In the genomic region with DNA sequence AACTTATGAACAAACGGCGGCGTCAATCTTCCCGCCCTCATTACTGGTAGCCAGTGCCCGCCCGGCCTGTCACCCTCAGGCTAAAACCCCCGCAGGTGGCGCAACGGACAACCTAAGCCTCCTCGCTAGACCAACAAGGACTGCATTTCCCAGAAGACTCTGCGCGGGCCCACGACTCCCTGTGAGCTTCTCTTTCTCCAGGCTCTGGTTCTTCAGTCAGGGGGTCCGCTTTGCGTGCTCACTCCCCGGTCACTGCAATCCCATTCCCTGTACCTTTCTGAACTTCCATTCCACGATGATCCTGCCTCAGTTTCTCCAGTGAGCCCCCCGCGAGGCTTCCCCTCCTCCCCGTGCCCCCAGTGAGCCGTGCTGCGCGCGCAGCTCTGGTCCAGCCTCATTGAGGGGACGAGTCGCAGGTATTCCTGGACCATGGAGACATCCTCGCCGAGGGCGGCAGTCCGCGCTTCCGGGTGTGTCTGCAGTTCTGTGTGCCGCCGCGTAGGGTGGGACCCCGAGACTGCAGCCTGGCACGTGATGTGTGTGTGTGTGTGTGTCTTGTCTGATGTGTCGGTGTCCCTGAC, we compare ENCODE assay signal across 8 mouse cellular contexts. TPM values are rescaled to one million over a fixed set of nuclear protein-coding genes. Genes with fewer than 3 reads are reported as not detected.
DNase-seq lines count a peak whose midpoint lies in the region; ATAC-seq lines count a peak whose summit lies in the region.

A gene (plus strand): TSS at position 228 of the 581 bp plus-strand sequence.

- no peak within 1 kb of the TSS for H3K27ac ChIP-seq in liver, embryonic 15.5 days (replicated peaks)
- peak within 1 kb of the TSS; percentile 83 for H3K27ac ChIP-seq in neural tube, embryonic 11.5 days (ENCODE audit: low read depth, low read length)

- DNase-seq in urinary bladder, postnatal 14 days (ENCODE audit: low spot score), result peak; percentile 63
- no peak for DNase-seq in urinary bladder, adult 2 months (ENCODE audit: low spot score)
- peak; percentile 91 to 92 for DNase-seq in cerebellum, postnatal 25 days
- peak; percentile 43 for DNase-seq in gastrocnemius, postnatal 14 days
- peak; percentile 58 to 80 for DNase-seq in kidney, postnatal 36 days
- DNase-seq in neural tube, embryonic 11.5 days (ENCODE audit: low spot score), result peak; percentile 75
- peak; percentile 52 to 55 for DNase-seq in thymus, postnatal 36 days

- H3K4me2 ChIP-seq in liver, embryonic 15.5 days, result peak within 1 kb of the TSS; percentile 72
- H3K4me2 ChIP-seq in neural tube, embryonic 11.5 days (ENCODE audit: low read depth), result peak within 1 kb of the TSS; percentile 88

- H3K36me3 ChIP-seq in liver, embryonic 15.5 days (replicated peaks), result no peaks in the 10 kb centered on the region
- H3K36me3 ChIP-seq in neural tube, embryonic 11.5 days (ENCODE audit: control insufficient read depth, insufficient read depth, low read length), result no peaks in the 10 kb centered on the region

- H3K27me3 ChIP-seq in liver, embryonic 15.5 days, result peaks cover 85% of the 10 kb centered on the region
- 0 out of 2 replicates have a peak, but pooled peaks cover 3% of the 10 kb centered on the region for H3K27me3 ChIP-seq in neural tube, embryonic 11.5 days (ENCODE audit: control insufficient read depth, insufficient read depth, low read length)

- peak within 1 kb of the TSS; percentile 23; the same call in 1 of the 2 replicates for H3K9ac ChIP-seq in liver, embryonic 15.5 days
- peak within 1 kb of the TSS; percentile 63 for H3K9ac ChIP-seq in neural tube, embryonic 11.5 days (ENCODE audit: low read length)

- under 1% methylated on average over 38 of the region's 38 CpGs for WGBS in liver, embryonic 15.5 days (ENCODE audit: insufficient replicate concordance)
- under 1% methylated on average over 38 of the region's 38 CpGs for WGBS in neural tube, embryonic 11.5 days

- no peaks in the 10 kb centered on the region for H3K9me3 ChIP-seq in liver, embryonic 15.5 days (replicated peaks)
- no peaks in the 10 kb centered on the region for H3K9me3 ChIP-seq in neural tube, embryonic 11.5 days (ENCODE audit: control insufficient read depth, low read length)

- ATAC-seq in liver, embryonic 15.5 days (ENCODE audit: insufficient read depth), result peak; percentile 41
- ATAC-seq in neural tube, embryonic 11.5 days (ENCODE audit: insufficient read depth, low FRiP score, low TSS enrichment), result peak; percentile 26

- intact Hi-C loops in gastrocnemius, postnatal 14 days (cut with DNase I; ENCODE audit: low total_unique reads), result no loop called here

- H3K4me3 ChIP-seq in liver, embryonic 15.5 days (replicated peaks), result peak within 1 kb of the TSS; percentile 56
- H3K4me3 ChIP-seq in neural tube, embryonic 11.5 days (ENCODE audit: low read depth, low read length), result peak within 1 kb of the TSS; percentile 91

- peaks cover 23% of the 10 kb centered on the region for H3K4me1 ChIP-seq in liver, embryonic 15.5 days (replicated peaks)
- peaks cover 21% of the 10 kb centered on the region; the same call in 1 of the 2 replicates for H3K4me1 ChIP-seq in neural tube, embryonic 11.5 days (ENCODE audit: control insufficient read depth, insufficient read depth, low read length)

RNA-seq across cellular contexts. Expression of the gene that starts here (rescaled TPM):
- polyA plus RNA-seq in urinary bladder, adult 2 months (2012; rRNA removed), result 2.5 and 2.9 TPM in 2 replicates
- total RNA-seq in gastrocnemius, postnatal 14 days (2021), result under 1 TPM; 0.11 to 0.39 TPM
- not detected in 2 replicates for polyA plus RNA-seq in liver, embryonic 15.5 days (2015; fragmentation: Nextera tagmentation; extraction: Ambion mirVana)
- 3.8 and 4.3 TPM in 2 replicates for polyA plus RNA-seq in neural tube, embryonic 11.5 days (2014; fragmentation: Nextera tagmentation; extraction: Ambion mirVana)

Comparison
In these comparisons a context has a peak if more than half of its experiments do, and no peak if none do; other contexts are left out.
1. Peak in DNase-seq in gastrocnemius, postnatal 14 days; RNA of the gene not detected or under 1 TPM.
2. Peak in ATAC-seq, H3K4me3 ChIP-seq, H3K9ac ChIP-seq and H3K4me2 ChIP-seq in liver, embryonic 15.5 days; RNA of the gene not detected or under 1 TPM.